Comparison of ENCODE assay signal across 11 mouse cellular contexts in the genomic region with DNA sequence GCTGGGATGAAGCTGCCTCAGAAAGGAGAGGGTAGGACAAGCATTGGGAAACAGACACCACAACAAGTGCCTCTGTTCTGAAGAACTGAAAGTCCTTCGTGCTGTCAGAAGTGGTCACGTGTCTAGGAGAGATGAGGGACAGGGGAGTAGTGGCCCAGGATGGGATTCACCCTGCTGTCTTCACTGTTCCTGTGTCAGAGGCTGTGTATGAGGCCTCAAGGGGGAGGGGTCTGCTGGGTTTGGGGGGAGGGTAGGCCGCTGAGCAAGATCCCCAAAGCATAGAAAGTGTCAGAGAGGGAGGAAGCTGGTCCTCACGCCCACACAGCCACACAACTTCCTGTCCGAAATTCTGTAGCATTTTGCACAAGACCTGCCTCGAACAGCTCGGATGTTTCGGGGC. TPM values are rescaled to one million over a fixed set of nuclear protein-coding genes. Genes with fewer than 3 reads are reported as not detected.
A peak's percentile ranks its signal among the peaks of the same experiment; 100 is the strongest.
DNase-seq lines count a peak whose midpoint lies in the region; ATAC-seq and TF ChIP-seq lines count a peak whose summit lies in the region.
"Had no signal": no experiment of that assay in that cellular context is flagged by ENCODE, and none has a peak within 500 bp of the region (broad histone marks: within the 10 kb centered on the region; RNA-seq: fewer than 3 reads in every experiment).

No protein-coding gene starts in this region.

- no peak for TF ChIP-seq RAD21 in CH12.LX (IDR thresholded peaks at IDR 0.05; ENCODE audit: low read depth, low read length)

- in situ Hi-C loops in CH12.LX (cut with MboI; ENCODE audit: low pct_ligation_motif_present, low pct_unique_long_range_greater_than_20kb, low sequenced_read_pairs) = loop anchor here (25.0 kb wide), 1 partner anchor 701 kb away; a partner anchor contains a TSS

- H3K4me2 ChIP-seq in kidney, embryonic 14.5 days (replicated peaks; ENCODE audit: low read depth, low read length) = no peak overlapping the region
- peak overlapping the region; percentile 58 for H3K4me2 ChIP-seq in CH12.LX (ENCODE audit: insufficient read depth, low read depth, poor library complexity, severe bottlenecking)
- no peak overlapping the region for H3K4me2 ChIP-seq in intestine, embryonic 16.5 days (ENCODE audit: low read depth, low read length)
- H3K4me2 ChIP-seq: hindbrain, embryonic 13.5 days had no signal

- peak; percentile 54; the same call in 1 of the 2 replicates for ATAC-seq in kidney, embryonic 14.5 days (ENCODE audit: low FRiP score, low TSS enrichment)
- ATAC-seq in intestine, embryonic 16.5 days = peak; percentile 56; the same call in 1 of the 2 replicates

- H3K4me3 ChIP-seq in kidney, embryonic 14.5 days (ENCODE audit: low read length) = no peak overlapping the region
- no peak overlapping the region for H3K4me3 ChIP-seq in CH12.LX (replicated peaks in 1 of 3; ENCODE audit: low read depth in 2 of 3, low read length in 2 of 3, poor library complexity in 1 of 3)
- no peak overlapping the region for H3K4me3 ChIP-seq in intestine, embryonic 16.5 days (ENCODE audit: low read length)
- H3K4me3 ChIP-seq in megakaryocyte, embryonic 14.5 days (replicated peaks) = peak overlapping the region; percentile 87
- no peak overlapping the region for H3K4me3 ChIP-seq in limb, embryonic 10.5 days
- H3K4me3 ChIP-seq: hindbrain, embryonic 13.5 days had no signal

- peaks cover 11% of the 10 kb centered on the region; the same call in 1 of the 2 replicates for H3K4me1 ChIP-seq in kidney, embryonic 14.5 days (ENCODE audit: control insufficient read depth, insufficient read depth, low read length)
- peaks cover 41 to 71% of the 10 kb centered on the region in 2 experiments for H3K4me1 ChIP-seq in CH12.LX (ENCODE audit: control insufficient read depth in 1 of 2, insufficient read depth in 2 of 2)
- no peaks in the 10 kb centered on the region; the same call in none of the 2 replicates for H3K4me1 ChIP-seq in intestine, embryonic 16.5 days (ENCODE audit: control insufficient read depth, insufficient read depth, low read length)
- peaks cover 72% of the 10 kb centered on the region for H3K4me1 ChIP-seq in megakaryocyte, embryonic 14.5 days
- H3K4me1 ChIP-seq in limb, embryonic 10.5 days = peaks cover 13% of the 10 kb centered on the region
- H3K4me1 ChIP-seq: hindbrain, embryonic 13.5 days had no signal

- dilution Hi-C loops in CH12.LX (cut with MboI; ENCODE audit: extremely low pct_ligation_motif_present, extremely low pct_unique_long_range_greater_than_20kb, low sequenced_read_pairs) = no loop called here

- 37% methylated on average over 8 of the region's 8 CpGs for WGBS in kidney, embryonic 14.5 days
- 54% methylated on average over 8 of the region's 8 CpGs for WGBS in intestine, embryonic 16.5 days
- 63% methylated on average over 8 of the region's 8 CpGs for WGBS in limb, embryonic 10.5 days

- H3K79me2 ChIP-seq in CH12.LX (replicated peaks; ENCODE audit: control insufficient read depth, extremely low read depth, insufficient read depth, poor library complexity, severe bottlenecking) = no peaks in the 10 kb centered on the region

- no peak overlapping the region for H3K9ac ChIP-seq in kidney, embryonic 14.5 days (ENCODE audit: low read depth, low read length)
- peak overlapping the region; percentile 15; the same call in 1 of the 2 replicates for H3K9ac ChIP-seq in CH12.LX (ENCODE audit: insufficient read depth, low read depth)
- no peak overlapping the region for H3K9ac ChIP-seq in intestine, embryonic 16.5 days (ENCODE audit: low read depth, low read length)
- H3K9ac ChIP-seq: hindbrain, embryonic 13.5 days had no signal

- DNase-seq in kidney, adult 18-20 months = no peak
- DNase-seq in CH12.LX (ENCODE audit: extremely low read depth) = peak; percentile 73
- DNase-seq in gastrocnemius, postnatal 10 days = no peak
- DNase-seq in limb, embryonic 10.5 days (ENCODE audit: low spot score) = no peak
- DNase-seq in left cerebral cortex, adult 9 months (ENCODE audit: low spot score in 2 of 2) = no peak

- H3K9me3 ChIP-seq in kidney, embryonic 14.5 days (ENCODE audit: control insufficient read depth, low read length) = no peaks in the 10 kb centered on the region
- no peaks in the 10 kb centered on the region for H3K9me3 ChIP-seq in CH12.LX (replicated peaks; ENCODE audit: low read length)
- H3K9me3 ChIP-seq in intestine, embryonic 16.5 days (ENCODE audit: control insufficient read depth, low read length) = no peaks in the 10 kb centered on the region
- no peaks in the 10 kb centered on the region for H3K9me3 ChIP-seq in megakaryocyte, embryonic 14.5 days
- no peaks in the 10 kb centered on the region for H3K9me3 ChIP-seq in limb, embryonic 10.5 days (replicated peaks)
- H3K9me3 ChIP-seq: hindbrain, embryonic 13.5 days had no signal

- no peak; a peak in 1 of 4 replicates for TF ChIP-seq CTCF in CH12.LX (conservative IDR thresholded peaks at IDR 0.05 in 1 of 2, IDR thresholded peaks at IDR 0.05 in 1 of 2; ENCODE audit: low read depth in 2 of 2, low read length in 2 of 2)

- no peaks in the 10 kb centered on the region for H3K27me3 ChIP-seq in kidney, embryonic 14.5 days (ENCODE audit: control insufficient read depth, insufficient read depth, low read length)
- H3K27me3 ChIP-seq in CH12.LX (replicated peaks) = no peaks in the 10 kb centered on the region
- H3K27me3 ChIP-seq in intestine, embryonic 16.5 days (replicated peaks; ENCODE audit: control insufficient read depth, insufficient read depth, low read length) = no peaks in the 10 kb centered on the region
- peaks cover 38% of the 10 kb centered on the region for H3K27me3 ChIP-seq in megakaryocyte, embryonic 14.5 days (replicated peaks)
- H3K27me3 ChIP-seq in limb, embryonic 10.5 days (ENCODE audit: low read depth, poor library complexity, severe bottlenecking) = no peaks in the 10 kb centered on the region
- H3K27me3 ChIP-seq: hindbrain, embryonic 13.5 days had no signal

- H3K36me3 ChIP-seq in kidney, embryonic 14.5 days (ENCODE audit: control insufficient read depth, insufficient read depth, low read length) = 0 out of 2 replicates have a peak, but pooled peaks cover 6% of the 10 kb centered on the region
- peaks cover 12 to 33% of the 10 kb centered on the region in 2 experiments for H3K36me3 ChIP-seq in CH12.LX (replicated peaks in 1 of 2; ENCODE audit: control insufficient read depth in 1 of 2, insufficient read depth in 1 of 2, low read length in 1 of 2)
- no peaks in the 10 kb centered on the region for H3K36me3 ChIP-seq in intestine, embryonic 16.5 days (ENCODE audit: control insufficient read depth, insufficient read depth, low read length)
- no peaks in the 10 kb centered on the region for H3K36me3 ChIP-seq in megakaryocyte, embryonic 14.5 days (replicated peaks; ENCODE audit: low read length)
- H3K36me3 ChIP-seq in limb, embryonic 10.5 days = no peaks in the 10 kb centered on the region
- H3K36me3 ChIP-seq: hindbrain, embryonic 13.5 days had no signal

- H3K27ac ChIP-seq in kidney, embryonic 14.5 days (ENCODE audit: low read depth, low read length) = peak overlapping the region; percentile 42; the same call in 1 of the 2 replicates
- peak overlapping the region; percentile 76 for H3K27ac ChIP-seq in CH12.LX (ENCODE audit: insufficient read depth, low read depth)
- 0 out of 2 replicates have a peak overlapping the region, but pooled peaks have one; percentile 15 for H3K27ac ChIP-seq in intestine, embryonic 16.5 days (ENCODE audit: low read length)
- no peak overlapping the region for H3K27ac ChIP-seq in limb, embryonic 10.5 days
- H3K27ac ChIP-seq: hindbrain, embryonic 13.5 days had no signal

- TF ChIP-seq EP300 in CH12.LX (IDR thresholded peaks at IDR 0.05; ENCODE audit: low read length) = peak; percentile 62

- no peak for TF ChIP-seq POLR2A in CH12.LX (IDR thresholded peaks at IDR 0.05; ENCODE audit: low read depth, low read length)

RNA-seq across cellular contexts. Expression of a gene that starts 13.5 kb away (rescaled TPM):
- 12.4 and 18.0 TPM in 2 replicates for polyA plus RNA-seq in kidney, embryonic 14.5 days (2014; fragmentation: Nextera tagmentation; extraction: Ambion mirVana)
- total RNA-seq in CH12.LX (2012; rRNA removed) = 38.7 and 50.4 TPM in 2 replicates
- 33.0 and 44.7 TPM in 2 replicates for total RNA-seq in CH12.LX (2014; rRNA removed)
- 42.5 and 48.1 TPM in 2 replicates for polyA plus RNA-seq in CH12.LX (2012; ENCODE audit: insufficient read length, low read depth)
- 8.4 and 9.0 TPM in 2 replicates for polyA plus RNA-seq in intestine, embryonic 16.5 days (2015; fragmentation: Nextera tagmentation; extraction: Ambion mirVana)
- 2.0 TPM in 1 of 2 replicates, not detected in the other for polyA plus RNA-seq in megakaryocyte, embryonic 14.5 days (2012; ENCODE audit: insufficient read depth, low replicate concordance)
- total RNA-seq in gastrocnemius, postnatal 10 days (2021) = under 1 TPM; 0.52 to 0.56 TPM
- polyA plus RNA-seq in limb, embryonic 10.5 days (2016; fragmentation: Nextera tagmentation; extraction: Ambion mirVana) = 8.1 and 11.1 TPM in 2 replicates

RNA-seq across cellular contexts. Expression of a gene that starts 48.3 kb away (rescaled TPM):
- polyA plus RNA-seq in kidney, embryonic 14.5 days (2014; fragmentation: Nextera tagmentation; extraction: Ambion mirVana) = 10.4 and 23.3 TPM in 2 replicates
- total RNA-seq in CH12.LX (2012; rRNA removed) (17.4 and 17.9 TPM in 2 replicates), CH12.LX (2014; rRNA removed) (24.9 and 27.1 TPM in 2 replicates)
- 16.0 and 20.0 TPM in 2 replicates for polyA plus RNA-seq in CH12.LX (2012; ENCODE audit: insufficient read length, low read depth)
- polyA plus RNA-seq in intestine, embryonic 16.5 days (2015; fragmentation: Nextera tagmentation; extraction: Ambion mirVana) = 14.0 and 16.2 TPM in 2 replicates
- polyA plus RNA-seq in megakaryocyte, embryonic 14.5 days (2012; ENCODE audit: insufficient read depth, low replicate concordance) = 1.3 TPM in 1 of 2 replicates, not detected in the other
- total RNA-seq in gastrocnemius, postnatal 10 days (2021) = 1 to 10 TPM; 1.2 to 2.6 TPM
- polyA plus RNA-seq in limb, embryonic 10.5 days (2016; fragmentation: Nextera tagmentation; extraction: Ambion mirVana) = 36.3 and 37.5 TPM in 2 replicates

RNA-seq across cellular contexts. Expression of a gene that starts 48.4 kb away (rescaled TPM):
- 12.6 and 13.2 TPM in 2 replicates for polyA plus RNA-seq in kidney, embryonic 14.5 days (2014; fragmentation: Nextera tagmentation; extraction: Ambion mirVana)
- 12.9 TPM in 2 replicates for total RNA-seq in CH12.LX (2012; rRNA removed)
- 17.2 and 17.3 TPM in 2 replicates for total RNA-seq in CH12.LX (2014; rRNA removed)
- polyA plus RNA-seq in CH12.LX (2012; ENCODE audit: insufficient read length, low read depth) = 11.3 and 12.7 TPM in 2 replicates
- 13.4 and 13.9 TPM in 2 replicates for polyA plus RNA-seq in intestine, embryonic 16.5 days (2015; fragmentation: Nextera tagmentation; extraction: Ambion mirVana)
- polyA plus RNA-seq in megakaryocyte, embryonic 14.5 days (2012; ENCODE audit: insufficient read depth, low replicate concordance) = 1.3 TPM in 1 of 2 replicates, not detected in the other
- 10 to 100 TPM; 14.9 to 19.7 TPM for total RNA-seq in gastrocnemius, postnatal 10 days (2021)
- polyA plus RNA-seq in limb, embryonic 10.5 days (2016; fragmentation: Nextera tagmentation; extraction: Ambion mirVana) = 10.4 and 12.5 TPM in 2 replicates

RNA-seq across cellular contexts. Expression of a gene that starts 53.5 kb away (rescaled TPM):
- not detected in 2 replicates for polyA plus RNA-seq in kidney, embryonic 14.5 days (2014; fragmentation: Nextera tagmentation; extraction: Ambion mirVana)
- not detected in 2 replicates for total RNA-seq in CH12.LX (2012; rRNA removed)
- total RNA-seq in CH12.LX (2014; rRNA removed) = not detected in 2 replicates
- not detected in 2 replicates for polyA plus RNA-seq in CH12.LX (2012; ENCODE audit: insufficient read length, low read depth)
- not detected in 2 replicates for polyA plus RNA-seq in intestine, embryonic 16.5 days (2015; fragmentation: Nextera tagmentation; extraction: Ambion mirVana)
- polyA plus RNA-seq in megakaryocyte, embryonic 14.5 days (2012; ENCODE audit: insufficient read depth, low replicate concordance) = not detected in 2 replicates
- total RNA-seq in gastrocnemius, postnatal 10 days (2021) = not detected
- polyA plus RNA-seq in limb, embryonic 10.5 days (2016; fragmentation: Nextera tagmentation; extraction: Ambion mirVana) = not detected in 2 replicates
- polyA plus RNA-seq: hindbrain, embryonic 13.5 days; limb, embryonic 11.5 days; urinary bladder, adult 2 months had no signal
